Mouse (Mus musculus): Measurements from ENCODE around the gene Lce1d. TPM values are rescaled to one million over a fixed set of nuclear protein-coding genes. Genes with fewer than 3 reads are reported as not detected.

Gene Lce1d
- polyA plus RNA-seq (2012; rRNA removed), result not detected in 2 replicates

GRCm38 (mm10) chr3:92687110-92687509 is at the start of gene Lce1d:
TSS of gene Lce1d (minus strand) at chr3:92687210.

GRCm38 (mm10) chr3:92720250-92720649 is 33.2 kb upstream of the Lce1d start, which contains the start of gene Lce1f:
TSS of gene Lce1f (minus strand) at chr3:92720350.

GRCm38 (mm10) chr3:92708974-92709373 is 22.0 kb upstream of the Lce1d start, which contains the start of gene Lce1e:
TSS of gene Lce1e (minus strand) at chr3:92709074.

GRCm38 (mm10) chr3:92678947-92679346 is 8.1 kb downstream of the Lce1d start, which contains the start of gene Lce1c:
TSS of gene Lce1c (plus strand) at chr3:92679247.

GRCm38 (mm10) chr3:92670215-92670614 is 16.8 kb downstream of the Lce1d start, which contains the start of gene Lce1a2:
TSS of gene Lce1a2 (minus strand) at chr3:92670315.

GRCm38 (mm10) chr3:92656826-92657225 is 30.2 kb downstream of the Lce1d start, which contains the start of gene Lce1b:
TSS of gene Lce1b (minus strand) at chr3:92656926.

GRCm38 (mm10) chr3:92648207-92648606 is 38.8 kb downstream of the Lce1d start, which contains the start of gene Lce1a1:
TSS of gene Lce1a1 (minus strand) at chr3:92648307.

Other genes with a start within 250 kb of the Lce1d start
- not detected in 2 replicates for gene Sprr1b, start 248.4 kb downstream of the Lce1d start, polyA plus RNA-seq (2012; rRNA removed)
- not detected in 2 replicates for gene Sprr3, start 228.5 kb downstream of the Lce1d start, polyA plus RNA-seq (2012; rRNA removed)
- 0.13 and 0.34 TPM in 2 replicates for gene Sprr1a, start 201.3 kb downstream of the Lce1d start, polyA plus RNA-seq (2012; rRNA removed)
- not detected in 2 replicates for gene Sprr4, start 186.7 kb downstream of the Lce1d start, polyA plus RNA-seq (2012; rRNA removed)
- gene 2310046K23Rik, start 152.7 kb downstream of the Lce1d start, polyA plus RNA-seq (2012; rRNA removed), result not detected in 2 replicates
- gene Ivl, start 113.5 kb downstream of the Lce1d start, polyA plus RNA-seq (2012; rRNA removed), result 0.06 TPM in 2 replicates
- gene Smcp, start 98.2 kb downstream of the Lce1d start, polyA plus RNA-seq (2012; rRNA removed), result 1.7 and 3.4 TPM in 2 replicates
- gene 2210017I01Rik, start 79.7 kb downstream of the Lce1d start, polyA plus RNA-seq (2012; rRNA removed), result not detected in 2 replicates
- 0.17 and 0.32 TPM in 2 replicates for gene Lce6a, start 65.5 kb downstream of the Lce1d start, polyA plus RNA-seq (2012; rRNA removed)
- not detected in 2 replicates for gene Lce1a1, start 38.9 kb downstream of the Lce1d start, polyA plus RNA-seq (2012; rRNA removed)
- gene Lce1b, start 30.3 kb downstream of the Lce1d start, polyA plus RNA-seq (2012; rRNA removed), result not detected in 2 replicates
- gene Lce1a2, start 16.9 kb downstream of the Lce1d start, polyA plus RNA-seq (2012; rRNA removed), result not detected in 2 replicates
- gene Lce1c, start 8.0 kb downstream of the Lce1d start, polyA plus RNA-seq (2012; rRNA removed), result not detected in 2 replicates
- not detected in 2 replicates for gene Lce1e, start 21.9 kb upstream of the Lce1d start, polyA plus RNA-seq (2012; rRNA removed)
- not detected in 2 replicates for gene Lce1f, start 33.1 kb upstream of the Lce1d start, polyA plus RNA-seq (2012; rRNA removed)
- not detected in 2 replicates for gene Gm38119, start 51.9 kb upstream of the Lce1d start, polyA plus RNA-seq (2012; rRNA removed)
- gene Lce1g, start 65.1 kb upstream of the Lce1d start, polyA plus RNA-seq (2012; rRNA removed), result not detected in 2 replicates
- gene Lce1h, start 77.9 kb upstream of the Lce1d start, polyA plus RNA-seq (2012; rRNA removed), result not detected in 2 replicates
- not detected in 2 replicates for gene Lce1i, start 91.7 kb upstream of the Lce1d start, polyA plus RNA-seq (2012; rRNA removed)
- gene Lce1j, start 103.3 kb upstream of the Lce1d start, polyA plus RNA-seq (2012; rRNA removed), result not detected in 2 replicates
- not detected in 2 replicates for gene Lce1k, start 120.7 kb upstream of the Lce1d start, polyA plus RNA-seq (2012; rRNA removed)
- gene Kprp, start 140.0 kb upstream of the Lce1d start, polyA plus RNA-seq (2012; rRNA removed), result not detected in 2 replicates
- gene Lce1l, start 164.1 kb upstream of the Lce1d start, polyA plus RNA-seq (2012; rRNA removed), result not detected in 2 replicates
- gene 2310050C09Rik, start 183.0 kb upstream of the Lce1d start, polyA plus RNA-seq (2012; rRNA removed), result not detected in 2 replicates
- gene Lce3a, start 239.0 kb upstream of the Lce1d start, polyA plus RNA-seq (2012; rRNA removed), result not detected in 2 replicates
- gene Lce3b, start 245.8 kb upstream of the Lce1d start, polyA plus RNA-seq (2012; rRNA removed), result not detected in 2 replicates